Mouse (Mus musculus) small intestine, adult 2 months (tissue): ENCODE data around the gene Myd88.

Experiments
- CTCF ChIP-seq: fragments of 200-500 bp; IDR thresholded peaks from 2 replicates; pipeline ENCODE4 v1.5.1; 2012; ENCODE audit warnings: low read depth, mild to moderate bottlenecking, control low read depth, inconsistent platforms, low read length, moderate library complexity, mixed read lengths; ENCODE audit not compliant: insufficient replicate concordance, insufficient read length; ENCODE audit errors: extremely low read depth
- POLR2A ChIP-seq: fragments of 200-500 bp; IDR thresholded peaks from 2 replicates; pipeline ENCODE4 v1.6.1; 2012; ENCODE audit warnings: low read depth, mild to moderate bottlenecking, control low read depth, inconsistent platforms, low read length, moderate library complexity

DNA sequence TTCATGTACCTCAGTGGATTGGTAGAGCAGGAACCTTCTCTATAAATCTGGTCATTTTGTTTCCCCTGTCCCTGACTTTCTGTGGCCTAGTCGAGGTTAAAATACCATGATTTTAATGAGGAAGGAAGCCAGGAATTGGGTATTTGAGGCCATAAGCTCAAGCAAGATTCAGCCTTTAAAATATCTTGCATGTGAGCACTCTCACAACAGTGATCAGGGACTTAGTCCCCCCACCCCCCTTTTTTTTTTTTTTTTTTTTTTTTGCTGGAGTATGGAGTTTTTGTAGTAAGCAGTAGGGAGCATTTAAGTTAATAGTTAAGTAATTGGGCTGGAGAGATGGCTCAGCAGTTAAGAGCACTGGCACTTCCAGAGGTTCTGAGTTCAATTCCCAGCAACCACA lies 17.1 kb downstream of the Myd88 start:
- no peak for TF ChIP-seq CTCF
- no peak for TF ChIP-seq POLR2A
